Mouse (Mus musculus): ENCODE data around the gene Uqcr11.

Uqcr11 gene

GRCm38 (mm10) chr10:80376160-80376559, 30.5 kb downstream of the Uqcr11 start:
- peak; percentile 92 to 93 for DNase-seq (ENCODE audit: low spot score in 2 of 2)

DNA sequence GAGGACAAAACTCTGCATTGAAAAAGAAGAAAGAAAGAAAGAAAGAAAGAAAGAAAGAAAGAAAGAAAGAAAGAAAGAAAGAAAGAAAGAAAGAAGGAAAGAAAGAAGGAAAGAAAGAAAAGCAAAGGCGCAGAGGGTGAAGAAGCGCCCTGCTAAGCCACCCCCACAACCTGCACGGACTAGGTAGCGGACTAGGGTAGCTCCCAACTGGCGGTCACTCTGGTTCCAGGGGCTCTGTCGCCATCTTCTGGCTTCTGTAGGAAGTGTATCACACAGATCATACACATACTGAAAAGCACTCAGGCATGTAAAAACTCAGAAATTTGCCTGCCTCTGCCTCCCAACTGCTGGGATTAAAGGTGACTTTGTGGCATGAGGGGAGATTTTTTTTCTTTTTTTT, 32.6 kb downstream of the Uqcr11 start:
- peak; percentile 79 to 87 for DNase-seq (ENCODE audit: low spot score in 2 of 2)

DNA sequence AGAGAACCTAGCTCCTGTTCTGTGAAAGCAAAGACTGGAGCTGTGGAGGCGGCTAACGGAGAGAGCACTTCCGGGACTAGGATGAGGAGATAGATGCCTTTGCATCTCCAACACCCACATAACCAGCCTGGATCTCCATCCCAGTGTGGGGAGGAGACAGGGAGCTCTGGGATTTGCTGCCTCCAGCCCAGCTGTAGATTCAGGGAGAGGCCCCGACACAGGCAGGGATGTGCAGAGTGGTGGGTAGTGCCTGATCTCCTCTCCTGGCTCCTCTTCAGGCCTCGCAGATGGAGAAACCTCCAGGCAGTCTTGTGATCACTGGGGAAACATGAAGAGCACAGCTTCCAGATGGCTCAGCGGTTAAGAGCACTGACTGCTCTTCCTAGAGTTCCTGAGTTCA, 33.9 kb downstream of the Uqcr11 start:
- peak; percentile 48 to 56 for DNase-seq (ENCODE audit: low spot score in 2 of 2)

GRCm38 (mm10) chr10:80371983-80372382, 34.6 kb downstream of the Uqcr11 start:
- no peak for DNase-seq (ENCODE audit: low spot score in 2 of 2)

- peak; percentile 64 to 70 for DNase-seq (ENCODE audit: low spot score in 2 of 2)
These were observed 35.1 kb downstream of the Uqcr11 start for GRCm38 (mm10) chr10:80371411-80371966.

GRCm38 (mm10) chr10:80369995-80370747, 36.5 kb downstream of the Uqcr11 start:
- peak; percentile 78 for DNase-seq (ENCODE audit: low spot score in 2 of 2)

DNA sequence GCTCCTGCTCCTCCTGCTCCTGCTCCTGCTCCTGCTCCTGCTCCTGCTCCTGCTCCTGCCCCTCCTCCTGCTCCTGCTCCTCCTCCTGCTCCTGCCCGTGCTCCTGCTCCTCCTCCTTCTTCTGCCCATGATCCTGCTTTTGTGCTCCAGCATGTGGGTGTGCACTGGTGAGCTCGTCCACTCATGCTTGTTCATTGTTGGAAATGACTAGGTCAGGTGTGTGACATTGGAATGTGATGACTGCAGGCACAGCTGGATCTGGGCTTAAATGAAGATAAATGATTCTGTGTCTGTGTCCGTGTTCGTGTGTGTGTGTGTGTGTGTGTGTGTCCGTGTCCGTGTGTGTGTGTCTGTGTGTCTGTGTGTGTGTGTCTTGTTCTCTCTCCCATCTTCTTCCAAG, 38.2 kb downstream of the Uqcr11 start:
- DNase-seq (ENCODE audit: low spot score in 2 of 2) = no peak

DNA sequence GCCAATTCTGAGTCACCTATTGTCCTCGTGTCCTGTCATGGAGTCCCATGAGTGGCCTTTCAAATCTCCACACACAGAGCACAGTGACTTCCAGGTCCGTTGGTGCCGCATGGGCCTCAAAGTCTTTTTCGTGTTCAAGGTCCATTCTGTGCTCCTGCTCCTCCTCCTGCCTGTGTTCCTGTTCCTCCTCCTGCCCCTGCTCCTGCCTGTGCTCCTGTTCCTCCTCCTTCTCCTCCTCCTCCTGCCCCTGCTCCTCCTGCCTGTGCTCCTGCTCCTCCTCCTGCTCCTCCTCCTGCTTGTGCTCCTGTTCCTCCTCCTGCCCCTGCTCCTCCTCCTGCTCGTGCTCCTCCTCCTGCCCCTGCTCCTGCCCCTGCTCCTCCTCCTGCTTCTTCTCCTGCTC, 38.7 kb downstream of the Uqcr11 start:
- no peak for DNase-seq (ENCODE audit: low spot score in 2 of 2)

DNA sequence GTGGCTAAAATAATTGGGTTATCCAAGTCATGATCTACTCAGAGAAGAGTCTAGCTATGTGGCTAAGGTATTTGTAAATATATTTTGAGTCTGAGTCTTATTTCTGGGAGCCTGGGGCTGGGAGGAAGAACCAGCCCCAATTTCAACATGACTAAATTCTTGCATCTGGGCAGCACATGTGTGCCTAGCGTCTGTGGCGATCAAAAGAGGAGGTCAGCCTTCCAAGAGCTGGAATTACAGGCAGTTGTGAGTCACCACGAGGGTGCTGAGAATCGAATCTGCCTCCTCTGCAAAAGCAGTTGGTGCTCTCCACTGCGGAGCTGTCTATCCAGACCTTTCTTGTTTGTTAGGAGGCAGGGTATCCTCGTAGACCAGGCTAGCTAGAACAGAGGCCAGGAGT, 40.9 kb downstream of the Uqcr11 start:
- DNase-seq (ENCODE audit: low spot score in 2 of 2) = no peak

DNA sequence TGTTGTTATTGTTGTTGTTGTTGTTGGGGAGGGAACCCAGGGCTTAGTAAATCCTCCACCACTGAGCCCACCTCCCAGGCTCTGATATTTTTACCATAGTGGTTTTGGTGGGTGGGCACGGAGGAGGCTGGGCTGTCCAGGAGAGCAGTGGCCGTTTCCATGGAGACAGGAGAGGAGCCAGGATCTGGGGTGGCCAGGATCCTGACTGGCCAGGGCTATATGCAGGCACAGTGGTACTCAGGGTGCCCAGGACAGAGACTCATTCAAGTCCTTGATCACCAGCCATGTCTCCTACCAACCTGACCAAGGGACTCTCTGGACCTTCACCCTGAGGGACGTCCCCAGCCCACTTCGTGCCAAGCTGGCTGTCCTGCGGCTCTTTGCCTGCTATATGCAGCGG, 42.9 kb downstream of the Uqcr11 start:
- no peak for DNase-seq (ENCODE audit: low spot score in 2 of 2)

GRCm38 (mm10) chr10:80357994-80358639, 48.5 kb downstream of the Uqcr11 start:
- peak in 1 of 2 experiments; percentile 29 for DNase-seq (ENCODE audit: low spot score in 2 of 2)

DNA sequence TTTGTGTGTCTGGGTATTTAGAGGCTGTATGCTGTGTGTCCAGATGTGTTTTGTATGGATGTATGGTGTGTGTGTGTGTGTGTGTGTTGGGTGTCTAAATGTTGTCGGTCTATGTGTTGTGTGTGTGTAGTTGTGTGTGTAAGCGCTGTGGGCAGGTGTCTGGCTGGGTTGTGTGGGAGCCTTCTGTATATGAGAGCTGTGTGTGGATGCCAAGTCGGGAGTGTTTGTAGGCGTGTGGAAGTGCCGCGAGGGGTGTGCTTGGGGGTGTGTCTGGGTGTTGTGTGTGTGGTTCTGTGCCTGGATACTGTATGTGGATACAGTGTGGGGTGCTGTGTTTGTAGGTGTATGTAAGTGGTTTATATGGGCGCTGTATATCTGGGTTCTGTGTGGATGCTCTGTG, 49.3 kb downstream of the Uqcr11 start:
- DNase-seq (ENCODE audit: low spot score in 2 of 2) = peak; percentile 55 to 63

DNA sequence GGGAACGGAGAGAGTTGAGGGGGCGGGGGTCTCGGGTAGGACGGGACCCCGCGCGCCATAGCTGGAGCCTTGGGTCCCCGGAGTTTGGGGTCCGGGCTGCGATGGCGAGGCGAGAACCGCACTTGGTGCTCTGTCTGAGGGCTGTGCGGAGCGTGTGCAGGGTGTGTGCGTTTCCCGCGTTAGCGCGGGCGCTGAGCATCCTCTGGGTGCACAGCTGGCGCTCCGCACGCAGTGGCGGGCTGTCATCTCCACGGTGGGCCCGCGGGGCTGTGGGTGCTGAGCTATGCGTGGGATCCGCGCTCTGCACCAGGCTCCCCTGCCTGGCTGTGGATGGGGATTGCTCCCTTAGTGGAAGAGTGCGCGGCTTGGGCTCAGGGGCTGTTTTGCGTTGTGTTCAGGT, 49.9 kb downstream of the Uqcr11 start:
- peak in 1 of 2 experiments; percentile 44 for DNase-seq (ENCODE audit: low spot score in 2 of 2)

DNA sequence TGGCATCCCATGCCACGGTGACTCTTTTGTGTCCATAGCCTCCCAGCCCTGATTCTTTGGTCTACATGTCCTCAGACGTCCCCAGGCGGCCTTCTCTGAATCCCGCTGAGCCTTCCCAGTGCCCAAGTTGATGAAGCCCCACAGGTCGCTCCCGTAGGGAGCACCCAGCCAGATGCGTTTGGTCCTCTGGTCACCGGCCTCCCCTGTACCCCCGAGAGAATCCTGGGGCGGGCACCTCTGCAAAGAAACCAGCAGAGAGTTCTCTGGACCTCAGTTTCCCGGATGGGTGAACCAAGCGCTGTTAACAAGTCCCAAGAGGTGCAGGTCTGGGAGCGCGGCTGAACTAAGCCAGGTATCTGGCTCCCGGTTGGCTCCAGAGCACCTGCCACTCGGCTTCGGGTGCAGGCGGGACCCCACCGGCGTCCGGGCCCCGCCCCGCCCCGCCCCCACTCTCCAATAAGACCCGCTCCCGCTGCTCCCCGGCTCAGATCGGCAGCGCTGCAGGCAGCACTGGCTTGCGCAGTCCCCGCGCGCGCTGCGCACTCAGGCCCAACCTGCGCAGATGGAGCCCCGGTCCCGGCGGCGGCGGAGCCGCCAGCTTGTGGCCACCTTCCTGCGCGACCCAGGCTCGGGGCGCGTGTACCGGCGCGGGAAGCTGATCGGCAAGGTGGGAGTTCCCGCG, 50.5 kb downstream of the Uqcr11 start, which contains the start of gene Plk5:
Plk5 (plus strand) TSS at position 459 of the 682 bp plus-strand sequence.
- peak in 1 of 2 experiments; percentile 57 for DNase-seq (ENCODE audit: low spot score in 2 of 2)

DNA sequence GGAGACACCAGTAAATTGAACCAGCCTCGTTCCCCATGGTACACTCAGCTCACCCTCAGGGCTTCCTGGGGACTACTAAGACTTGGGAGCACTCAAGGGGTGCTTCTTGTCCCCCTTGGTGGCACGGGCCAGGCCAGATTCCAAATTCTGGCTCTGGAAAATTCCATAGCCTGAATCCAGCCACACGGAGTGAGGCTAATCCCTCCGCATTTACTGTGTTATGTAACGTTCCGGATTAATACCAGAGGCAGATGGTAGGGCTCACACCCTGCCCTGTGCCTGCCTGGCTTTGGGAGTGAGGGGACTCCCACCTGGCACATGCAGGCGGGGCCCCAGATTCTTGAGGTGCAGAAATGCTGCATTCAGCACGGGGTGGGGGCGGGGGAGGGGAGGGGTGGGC, 51.2 kb downstream of the Uqcr11 start:
- peak in 1 of 2 experiments; percentile 37 for DNase-seq (ENCODE audit: low spot score in 2 of 2)
